Mouse (Mus musculus) pancreas, adult 10 weeks (tissue): ENCODE results near the gene Cldn5. TPM values are rescaled to one million over a fixed set of nuclear protein-coding genes. Genes with fewer than 3 reads are reported as not detected.

Experiments used
- polyA plus RNA-seq: library from polyadenylated mRNA; stranded (reverse); fragments of 350-450 nt; fragmentation: Illumina TruSeq; extraction: RNeasy Lipid Tissue Mini Kit (QIAGEN cat#74804); gene quantifications from one replicate; pipeline ENCODE4 v1.2.3, GENCODE M21; 2015; ENCODE audit warnings: low read depth, low replicate concordance; ENCODE audit not compliant: insufficient read depth

Cldn5 gene
- 5.0 TPM for polyA plus RNA-seq

GRCm38 (mm10) chr16:18776556-18777100 lies at the start of gene Cldn5:
Gene Cldn5 (plus strand): TSS chr16:18776847.

GRCm38 (mm10) chr16:18811468-18812384 lies 35.1 kb downstream of the Cldn5 start, which contains the start of the genes Ufd1 and Cdc45:
Gene Ufd1 (plus strand): TSS chr16:18811779.
Gene Cdc45 (minus strand): TSS chr16:18811987.

Other genes with a start within 250 kb of the Cldn5 start
- 0.46 TPM for gene Tbx1, start 186.2 kb upstream of the Cldn5 start, polyA plus RNA-seq
- 0.81 TPM for gene Gp1bb, start 154.4 kb upstream of the Cldn5 start, polyA plus RNA-seq
- 4.9 TPM for gene Gm49601, start 150.4 kb upstream of the Cldn5 start, polyA plus RNA-seq
- gene Sept5, start 146.9 kb upstream of the Cldn5 start, polyA plus RNA-seq, result 6.8 TPM
- gene Ufd1, start 34.9 kb downstream of the Cldn5 start, polyA plus RNA-seq, result 11.6 TPM
- 0.79 TPM for gene Cdc45, start 35.1 kb downstream of the Cldn5 start, polyA plus RNA-seq
- gene 2510002D24Rik, start 59.7 kb downstream of the Cldn5 start, polyA plus RNA-seq, result 7.8 TPM
- not detected for gene Gm28539, start 59.7 kb downstream of the Cldn5 start, polyA plus RNA-seq
- gene Mrpl40, start 100.0 kb downstream of the Cldn5 start, polyA plus RNA-seq, result 12.1 TPM
- 10.0 TPM for gene Hira, start 100.2 kb downstream of the Cldn5 start, polyA plus RNA-seq